Mouse (Mus musculus) midbrain, embryonic 10.5 days (tissue): ENCODE measurements at regions not wholly inside any gene's neighbourhood (a gene's known extent, or its start where the extent isn't known, plus 50 kb on each side); places are given as distances from the start of the nearest gene placed in this dataset.

ENCODE experiments used
- DNase-seq: peaks from one replicate; pipeline ENCODE4 v3.0.0-alpha.2; 2017; ENCODE audit warnings: low spot score
- H3K27ac ChIP-seq: fragments of 300-500 bp; sonication (generic); replicated peaks from 2 replicates; pipeline ENCODE4 v1.5.1; 2016; ENCODE audit warnings: mild to moderate bottlenecking
- H3K27me3 ChIP-seq: fragments of 300-500 bp; sonication (generic); 2 replicates; pipeline ENCODE4 v1.6.1; 2016; ENCODE audit warnings: low read depth, mild to moderate bottlenecking; ENCODE audit not compliant: poor library complexity, severe bottlenecking
- H3K36me3 ChIP-seq: fragments of 300-500 bp; sonication (generic); 2 replicates; pipeline ENCODE4 v1.6.1; 2016; ENCODE audit warnings: mild to moderate bottlenecking, moderate library complexity
- H3K4me1 ChIP-seq: fragments of 300-500 bp; sonication (generic); 2 replicates; pipeline ENCODE4 v1.6.1; 2016
- H3K4me3 ChIP-seq: fragments of 300-500 bp; sonication (generic); 2 replicates; pipeline ENCODE4 v1.5.1; 2016; ENCODE audit warnings: mild to moderate bottlenecking, moderate library complexity
- H3K9me3 ChIP-seq: fragments of 300-500 bp; sonication (generic); replicated peaks from 2 replicates; pipeline ENCODE4 v1.6.1; 2016; ENCODE audit warnings: mild to moderate bottlenecking
- WGBS: fragments of 180-500 bp; shearing (Covaris S2); methylation state at CpG from one replicate; pipeline ENCODE4 v1.1.7; 2016; 5-methylcytosine and 5-hydroxymethylcytosine counted together

GRCm38 (mm10) chr13:44231868-44232715 is 447.5 kb downstream of the Cd83 start:
- Histone ChIP-seq H3K36me3 (no peaks in the 10 kb centered on the region), H3K27me3 (peaks cover 62% of the 10 kb centered on the region), H3K9me3 (no peaks in the 10 kb centered on the region), H3K4me3 (0 out of 2 replicates have a peak overlapping the region, but pooled peaks have one; percentile 7), H3K27ac (peak overlapping the region; percentile 76), H3K4me1 (peaks cover 66% of the 10 kb centered on the region)
- WGBS = 37% methylated on average over 18 of the region's 18 CpGs
- peak; percentile 34 for DNase-seq

GRCm38 (mm10) chr13:44232716-44233051 is 448.1 kb downstream of the Cd83 start:
- H3K36me3 ChIP-seq = no peaks in the 10 kb centered on the region
- peaks cover 63% of the 10 kb centered on the region for H3K4me1 ChIP-seq
- peak overlapping the region; percentile 76 for H3K27ac ChIP-seq
- peaks cover 56% of the 10 kb centered on the region for H3K27me3 ChIP-seq
- WGBS = 76% methylated on average over 6 of the region's 6 CpGs
- no peaks in the 10 kb centered on the region for H3K9me3 ChIP-seq
- no peak overlapping the region for H3K4me3 ChIP-seq
- DNase-seq = no peak

GRCm38 (mm10) chr13:44234241-44234640 is 449.7 kb downstream of the Cd83 start:
- no peaks in the 10 kb centered on the region for H3K36me3 ChIP-seq
- H3K4me1 ChIP-seq = peaks cover 48% of the 10 kb centered on the region
- H3K4me3 ChIP-seq = no peak overlapping the region
- H3K27ac ChIP-seq = no peak overlapping the region
- 88% methylated on average over 6 of the region's 6 CpGs for WGBS
- DNase-seq = no peak
- no peaks in the 10 kb centered on the region for H3K9me3 ChIP-seq
- peaks cover 52% of the 10 kb centered on the region for H3K27me3 ChIP-seq

- no peak for DNase-seq
- Histone ChIP-seq H3K36me3 (no peaks in the 10 kb centered on the region), H3K4me3 (no peak overlapping the region), H3K9me3 (no peaks in the 10 kb centered on the region), H3K4me1 (peaks cover 38% of the 10 kb centered on the region), H3K27me3 (peaks cover 49% of the 10 kb centered on the region), H3K27ac (no peak overlapping the region)
- WGBS = 85% methylated on average over 5 of the region's 5 CpGs
Observed at GRCm38 (mm10) chr13:44235236-44235635, 450.7 kb downstream of the Cd83 start.

- Histone ChIP-seq H3K9me3 (no peaks in the 10 kb centered on the region), H3K27ac (no peak overlapping the region), H3K4me3 (no peak overlapping the region), H3K4me1 (peaks cover 31% of the 10 kb centered on the region), H3K36me3 (no peaks in the 10 kb centered on the region), H3K27me3 (peaks cover 42% of the 10 kb centered on the region)
- DNase-seq = no peak
- 89% methylated on average over 2 of the region's 2 CpGs for WGBS
Observed at GRCm38 (mm10) chr13:44235941-44236340, 451.4 kb downstream of the Cd83 start.

GRCm38 (mm10) chr13:44238308-44238707 is 453.7 kb downstream of the Cd83 start:
- Histone ChIP-seq H3K9me3 (no peaks in the 10 kb centered on the region), H3K27ac (no peak overlapping the region), H3K4me3 (no peak overlapping the region), H3K4me1 (peaks cover 7% of the 10 kb centered on the region), H3K36me3 (no peaks in the 10 kb centered on the region), H3K27me3 (peaks cover 33% of the 10 kb centered on the region)
- DNase-seq = no peak
- WGBS = 91% methylated on average over 11 of the region's 11 CpGs

- H3K4me3 ChIP-seq = no peak overlapping the region
- no peak for DNase-seq
- no peak overlapping the region for H3K27ac ChIP-seq
- WGBS = 92% methylated on average over 6 of the region's 6 CpGs
- H3K4me1 ChIP-seq = peaks cover 8% of the 10 kb centered on the region
- no peaks in the 10 kb centered on the region for H3K9me3 ChIP-seq
- H3K36me3 ChIP-seq = no peaks in the 10 kb centered on the region
- 0 out of 2 replicates have a peak, but pooled peaks cover 5% of the 10 kb centered on the region for H3K27me3 ChIP-seq
Observed at GRCm38 (mm10) chr13:44243211-44243610, 458.6 kb downstream of the Cd83 start.

GRCm38 (mm10) chr13:44246714-44247251 is 462.2 kb downstream of the Cd83 start:
- no peak overlapping the region for H3K4me3 ChIP-seq
- H3K27ac ChIP-seq = no peak overlapping the region
- no peaks in the 10 kb centered on the region for H3K9me3 ChIP-seq
- no peaks in the 10 kb centered on the region for H3K36me3 ChIP-seq
- WGBS = 90% methylated on average over 7 of the region's 7 CpGs
- H3K27me3 ChIP-seq = no peaks in the 10 kb centered on the region
- peaks cover 12% of the 10 kb centered on the region for H3K4me1 ChIP-seq
- no peak for DNase-seq

GRCm38 (mm10) chr13:44247861-44248260 is 463.3 kb downstream of the Cd83 start:
- Histone ChIP-seq H3K36me3 (no peaks in the 10 kb centered on the region), H3K4me1 (peaks cover 12% of the 10 kb centered on the region), H3K9me3 (no peaks in the 10 kb centered on the region), H3K4me3 (no peak overlapping the region), H3K27ac (0 out of 2 replicates have a peak overlapping the region, but pooled peaks have one; percentile 1), H3K27me3 (no peaks in the 10 kb centered on the region)
- DNase-seq = no peak
- WGBS = 89% methylated on average over 11 of the region's 11 CpGs

- 60% methylated on average over 8 of the region's 8 CpGs for WGBS
- Histone ChIP-seq H3K9me3 (no peaks in the 10 kb centered on the region), H3K27me3 (no peaks in the 10 kb centered on the region), H3K4me1 (peaks cover 12% of the 10 kb centered on the region), H3K27ac (0 out of 2 replicates have a peak overlapping the region, but pooled peaks have one; percentile 1), H3K36me3 (no peaks in the 10 kb centered on the region), H3K4me3 (no peak overlapping the region)
- no peak for DNase-seq
Observed at GRCm38 (mm10) chr13:44248401-44248800, 463.8 kb downstream of the Cd83 start.

- Histone ChIP-seq H3K27ac (no peak overlapping the region), H3K27me3 (no peaks in the 10 kb centered on the region), H3K9me3 (no peaks in the 10 kb centered on the region), H3K4me3 (no peak overlapping the region), H3K4me1 (peaks cover 12% of the 10 kb centered on the region), H3K36me3 (no peaks in the 10 kb centered on the region)
- no peak for DNase-seq
- WGBS = 93% methylated on average over 2 of the region's 2 CpGs
Observed at GRCm38 (mm10) chr13:44249119-44249518, 464.5 kb downstream of the Cd83 start.

- no peak overlapping the region for H3K4me3 ChIP-seq
- no peak for DNase-seq
Observed at GRCm38 (mm10) chr13:44250474-44251201, 466.1 kb downstream of the Cd83 start.

GRCm38 (mm10) chr13:44251503-44251902 is 466.9 kb downstream of the Cd83 start:
- Histone ChIP-seq H3K4me3 (no peak overlapping the region), H3K36me3 (no peaks in the 10 kb centered on the region), H3K9me3 (no peaks in the 10 kb centered on the region), H3K27ac (no peak overlapping the region), H3K27me3 (no peaks in the 10 kb centered on the region), H3K4me1 (peaks cover 12% of the 10 kb centered on the region)
- DNase-seq = no peak
- 84% methylated on average over 1 of the region's 1 CpGs for WGBS

More at GRCm38 (mm10) chr13:44250474-44251201, 466.1 kb downstream of the Cd83 start:
- Histone ChIP-seq H3K4me1 (peaks cover 12% of the 10 kb centered on the region), H3K36me3 (no peaks in the 10 kb centered on the region), H3K27ac (no peak overlapping the region), H3K9me3 (no peaks in the 10 kb centered on the region), H3K27me3 (no peaks in the 10 kb centered on the region)
- 90% methylated on average over 11 of the region's 11 CpGs for WGBS
